Mouse (Mus musculus) forebrain, embryonic 12.5 days (tissue): ENCODE measurements around the gene Zgpat. TPM values are rescaled to one million over a fixed set of nuclear protein-coding genes. Genes with fewer than 3 reads are reported as not detected.

Experiments used
- ATAC-seq: fragments of 200-750 bp; cut with Nextera tagmentation; 2 replicates; pipeline ENCODE4 v1.8.0; 2017; ENCODE audit warnings: moderate TSS enrichment; ENCODE audit not compliant: low FRiP score
- H3K27ac ChIP-seq: fragments of 300-500 bp; sonication (generic); 2 replicates; pipeline ENCODE4 v1.5.1; 2016; ENCODE audit warnings: mild to moderate bottlenecking
- H3K27me3 ChIP-seq: fragments of 300-500 bp; sonication (generic); 2 replicates; pipeline ENCODE4 v1.6.1; 2016; ENCODE audit warnings: mild to moderate bottlenecking
- H3K36me3 ChIP-seq: fragments of 300-500 bp; sonication (generic); replicated peaks from 2 replicates; pipeline ENCODE4 v1.6.1; 2016; ENCODE audit warnings: mild to moderate bottlenecking
- H3K4me1 ChIP-seq: fragments of 300-500 bp; sonication (generic); 2 replicates; pipeline ENCODE4 v1.6.1; 2016
- H3K4me2 ChIP-seq: fragments of 300-500 bp; sonication (generic); 2 replicates; pipeline ENCODE4 v1.6.1; 2016; ENCODE audit warnings: mild to moderate bottlenecking, moderate library complexity
- H3K4me3 ChIP-seq: fragments of 300-500 bp; sonication (generic); replicated peaks from 2 replicates; pipeline ENCODE4 v1.5.1; 2016; ENCODE audit warnings: mild to moderate bottlenecking
- H3K9ac ChIP-seq: fragments of 300-500 bp; sonication (generic); 2 replicates; pipeline ENCODE4 v1.6.1; 2016; ENCODE audit warnings: mild to moderate bottlenecking
- H3K9me3 ChIP-seq: fragments of 300-500 bp; sonication (generic); 2 replicates; pipeline ENCODE4 v1.6.1; 2016
- WGBS: fragments of 180-500 bp; shearing (Covaris S2); methylation state at CpG from one replicate; pipeline ENCODE4 v1.1.7; 2016; 5-methylcytosine and 5-hydroxymethylcytosine counted together
- polyA plus RNA-seq: library from polyadenylated mRNA; unstranded; fragments of >200 nt; fragmentation: Nextera tagmentation; extraction: Ambion mirVana; gene quantifications from 2 replicates; pipeline ENCODE4 v1.2.1, GENCODE M21; 2016

The Zgpat gene
- polyA plus RNA-seq, 1 experiment from 2014 or later: 62.4 TPM

DNA sequence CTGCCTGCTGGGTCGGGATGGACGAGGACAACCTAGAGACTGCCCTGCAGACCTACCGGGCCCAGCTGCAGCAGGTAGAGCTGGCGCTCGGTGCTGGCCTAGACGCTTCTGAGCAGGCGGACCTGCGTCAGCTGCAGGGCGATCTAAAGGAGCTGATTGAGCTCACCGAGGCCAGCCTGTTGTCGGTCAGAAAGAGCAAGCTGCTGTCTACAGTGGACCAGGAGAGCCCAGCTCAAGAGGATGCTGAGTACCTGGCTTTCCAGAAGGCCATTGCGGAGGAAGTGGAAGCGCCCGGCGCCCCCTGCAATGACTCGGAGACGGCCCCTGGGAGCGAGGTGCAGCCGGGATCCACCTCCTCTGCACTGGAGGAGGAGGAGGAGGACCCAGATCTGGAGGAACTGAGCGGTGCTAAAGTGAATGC, 937 bp downstream of the Zgpat start:
- peaks cover 40% of the 10 kb centered on the region for H3K4me1 ChIP-seq
- peaks cover 3% of the 10 kb centered on the region; the same call in 1 of the 2 replicates for H3K9me3 ChIP-seq
- peak overlapping the region; percentile 94 for H3K9ac ChIP-seq
- H3K27me3 ChIP-seq: no peaks in the 10 kb centered on the region
- H3K36me3 ChIP-seq: peaks cover 43% of the 10 kb centered on the region
- peak overlapping the region; percentile 88 for H3K27ac ChIP-seq
- ATAC-seq: peak; percentile 73
- H3K4me2 ChIP-seq: peak overlapping the region; percentile 98
- peak overlapping the region; percentile 67 for H3K4me3 ChIP-seq
- 0% methylated on average over 20 of the region's 20 CpGs for WGBS

DNA sequence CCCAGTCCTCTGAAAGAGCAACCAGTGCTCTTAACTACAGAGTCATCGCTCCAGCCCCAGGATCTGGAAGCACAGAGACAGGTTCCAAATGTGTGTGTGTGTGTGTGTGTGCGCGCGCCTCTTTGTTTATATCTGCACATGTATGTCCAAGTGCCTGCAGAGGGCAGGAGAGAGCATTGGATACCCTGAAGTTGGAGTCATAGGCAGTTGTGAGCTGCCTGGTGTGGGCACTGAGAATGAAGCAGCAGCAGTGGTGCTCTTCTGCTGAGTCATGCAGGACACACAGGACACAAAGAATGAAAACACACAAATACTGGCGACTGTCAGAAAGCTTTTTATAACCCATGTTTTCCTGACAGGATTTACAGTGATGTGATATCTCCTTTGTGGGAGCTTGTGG, 5.3 kb downstream of the Zgpat start:
- no peak overlapping the region for H3K9ac ChIP-seq
- WGBS: 99% methylated on average over 5 of the region's 5 CpGs
- peaks cover 3% of the 10 kb centered on the region; the same call in 1 of the 2 replicates for H3K9me3 ChIP-seq
- H3K36me3 ChIP-seq: peaks cover 25% of the 10 kb centered on the region
- H3K4me1 ChIP-seq: peaks cover 32% of the 10 kb centered on the region
- H3K27ac ChIP-seq: no peak overlapping the region
- H3K4me3 ChIP-seq: no peak overlapping the region
- no peaks in the 10 kb centered on the region for H3K27me3 ChIP-seq
- ATAC-seq: no peak
- no peak overlapping the region for H3K4me2 ChIP-seq

DNA sequence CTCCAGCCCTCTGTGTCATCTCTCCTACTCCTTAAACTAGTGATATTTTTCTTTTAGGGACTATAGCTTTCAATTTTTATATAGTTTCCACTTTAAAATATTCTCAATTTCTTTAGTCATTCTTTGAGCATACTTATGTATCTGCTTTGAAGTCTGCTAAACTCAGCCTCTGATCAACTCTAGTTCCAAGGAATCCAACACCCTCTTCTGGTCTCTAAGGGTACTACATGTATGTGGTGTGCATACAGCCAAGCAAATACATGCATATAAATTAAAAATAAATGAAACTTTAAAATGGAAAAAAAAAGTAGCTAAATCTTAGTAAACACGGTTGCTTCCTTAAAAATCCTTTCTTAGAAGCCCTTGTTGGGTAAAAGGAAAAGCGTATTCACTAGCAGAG, 11.1 kb downstream of the Zgpat start:
- Histone ChIP-seq H3K4me2 (no peak overlapping the region), H3K9me3 (no peaks in the 10 kb centered on the region), H3K36me3 (peaks cover 37% of the 10 kb centered on the region), H3K9ac (no peak overlapping the region), H3K4me3 (no peak overlapping the region), H3K27me3 (no peaks in the 10 kb centered on the region), H3K27ac (no peak overlapping the region), H3K4me1 (no peaks in the 10 kb centered on the region)
- 89% methylated on average over 2 of the region's 2 CpGs for WGBS
- ATAC-seq: no peak

DNA sequence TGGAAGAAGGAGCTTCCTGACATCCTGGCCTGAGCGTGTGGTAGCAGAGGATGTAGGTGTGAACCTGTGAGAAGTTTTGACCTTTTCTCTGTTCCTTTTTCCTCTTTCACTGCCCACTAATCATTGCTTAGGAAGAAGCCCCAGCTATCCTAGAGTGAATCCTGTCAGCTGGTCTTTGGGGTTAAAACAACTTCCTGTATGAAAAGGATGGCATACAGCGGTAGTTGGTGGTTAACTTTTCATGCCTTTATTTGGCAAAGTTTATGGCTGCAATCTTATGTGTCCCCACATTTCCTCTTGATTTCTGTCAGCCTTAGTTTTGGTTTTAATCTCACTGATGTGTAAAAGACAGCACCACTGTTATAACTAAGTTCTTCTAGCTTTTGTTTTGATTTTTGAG, 12.5 kb downstream of the Zgpat start:
- no peak overlapping the region for H3K9ac ChIP-seq
- H3K27ac ChIP-seq: no peak overlapping the region
- H3K27me3 ChIP-seq: no peaks in the 10 kb centered on the region
- ATAC-seq: no peak
- peaks cover 44% of the 10 kb centered on the region for H3K36me3 ChIP-seq
- H3K4me3 ChIP-seq: no peak overlapping the region
- H3K4me1 ChIP-seq: no peaks in the 10 kb centered on the region
- H3K4me2 ChIP-seq: no peak overlapping the region
- WGBS: 85% methylated on average over 2 of the region's 2 CpGs
- no peaks in the 10 kb centered on the region for H3K9me3 ChIP-seq

DNA sequence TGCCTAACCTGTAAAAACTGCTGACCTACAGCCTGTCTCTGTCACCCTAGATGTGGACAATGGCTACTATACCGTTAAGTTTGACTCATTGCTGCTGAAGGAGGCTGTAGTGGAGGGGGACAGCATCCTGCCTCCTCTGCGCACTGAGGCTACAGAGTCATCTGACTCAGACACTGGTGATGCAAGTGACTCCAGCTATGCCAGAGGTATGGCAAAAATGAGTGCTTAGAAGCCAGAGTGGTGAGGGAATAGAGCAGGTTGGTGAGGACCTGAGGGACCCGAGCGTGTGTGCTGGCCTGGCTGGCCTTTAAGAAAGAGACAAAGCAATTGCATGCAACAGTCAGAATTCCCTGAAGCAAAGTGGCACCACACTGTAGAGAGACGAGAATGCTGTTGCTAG, 14.0 kb downstream of the Zgpat start:
- Histone ChIP-seq H3K9me3 (no peaks in the 10 kb centered on the region), H3K4me3 (no peak overlapping the region), H3K4me2 (no peak overlapping the region), H3K27ac (no peak overlapping the region), H3K27me3 (no peaks in the 10 kb centered on the region), H3K9ac (no peak overlapping the region), H3K36me3 (peaks cover 59% of the 10 kb centered on the region), H3K4me1 (no peaks in the 10 kb centered on the region)
- no peak for ATAC-seq
- 92% methylated on average over 5 of the region's 5 CpGs for WGBS

DNA sequence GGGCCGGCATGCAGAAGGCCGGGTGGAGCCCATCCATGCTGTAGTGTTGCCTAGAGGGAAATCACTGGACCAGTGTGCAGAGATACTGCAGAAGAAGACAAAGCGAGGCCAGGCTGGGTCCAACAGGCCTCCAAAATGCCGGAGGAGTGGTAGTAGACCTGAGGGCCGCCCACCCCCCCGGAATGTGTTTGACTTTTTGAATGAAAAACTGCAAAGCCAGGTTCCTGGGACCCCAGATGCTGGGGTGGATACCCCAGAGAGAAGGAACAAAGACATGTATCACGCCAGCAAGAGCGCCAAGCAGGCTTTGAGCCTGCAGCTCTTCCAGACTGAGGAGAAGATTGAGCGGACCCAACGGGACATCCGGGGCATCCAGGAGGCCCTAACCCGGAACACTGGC, 15.1 kb downstream of the Zgpat start, which contains the start of gene Lime1:
TSS of gene Lime1 (plus strand) at position 301 of the 400 bp plus-strand sequence.
- no peak within 1 kb of the TSS for H3K27ac ChIP-seq
- ATAC-seq: no peak
- no peak within 1 kb of the TSS for H3K4me2 ChIP-seq
- 91% methylated on average over 12 of the region's 12 CpGs for WGBS
- no peaks in the 10 kb centered on the region for H3K4me1 ChIP-seq
- H3K4me3 ChIP-seq: no peak within 1 kb of the TSS
- no peaks in the 10 kb centered on the region for H3K9me3 ChIP-seq
- no peaks in the 10 kb centered on the region for H3K27me3 ChIP-seq
- H3K9ac ChIP-seq: no peak within 1 kb of the TSS
- peaks cover 70% of the 10 kb centered on the region for H3K36me3 ChIP-seq

DNA sequence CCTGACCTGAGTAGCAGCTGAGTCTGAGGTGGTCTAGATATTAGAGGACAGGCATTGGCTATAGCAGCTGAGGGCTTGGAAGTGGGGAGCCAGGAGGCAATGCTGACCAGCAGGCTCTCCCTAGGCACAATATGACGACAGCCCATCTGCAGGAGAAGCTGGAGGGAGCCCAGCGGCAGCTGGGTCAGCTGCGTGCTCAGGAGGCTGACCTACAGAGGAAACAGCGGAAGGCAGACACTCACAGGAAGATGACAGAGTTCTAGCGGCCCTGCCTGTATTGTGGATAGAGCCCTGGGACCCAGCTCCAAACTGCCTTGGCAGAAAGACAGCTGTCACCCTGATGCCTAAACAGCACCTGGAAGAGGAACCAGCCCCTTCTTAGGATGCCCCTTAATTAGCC, 15.5 kb downstream of the Zgpat start:
- Histone ChIP-seq H3K9ac (no peak overlapping the region), H3K27me3 (no peaks in the 10 kb centered on the region), H3K9me3 (no peaks in the 10 kb centered on the region), H3K4me1 (no peaks in the 10 kb centered on the region), H3K36me3 (peaks cover 75% of the 10 kb centered on the region), H3K4me2 (no peak overlapping the region), H3K27ac (no peak overlapping the region), H3K4me3 (no peak overlapping the region)
- 90% methylated on average over 5 of the region's 5 CpGs for WGBS
- no peak for ATAC-seq

DNA sequence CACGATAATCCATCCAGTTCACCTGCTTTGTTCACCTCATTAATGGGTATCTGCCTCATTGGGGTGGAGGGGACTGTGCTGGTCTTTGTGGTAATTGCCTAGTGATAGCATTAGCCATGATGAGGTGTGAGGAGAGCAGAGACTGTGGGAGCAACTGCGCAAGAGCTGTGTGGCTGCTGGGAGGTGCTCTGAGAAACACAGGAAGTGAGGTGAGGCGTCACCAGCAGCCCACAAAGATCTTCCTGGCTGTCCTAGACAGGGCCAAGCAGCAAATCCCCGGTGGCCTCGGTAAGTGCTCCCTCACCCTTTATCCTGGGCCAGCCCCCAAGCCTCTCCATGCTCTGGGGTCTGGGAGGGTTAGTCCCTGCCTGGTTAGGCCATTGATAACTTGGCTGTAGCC, 16.4 kb downstream of the Zgpat start:
- 96% methylated on average over 5 of the region's 5 CpGs for WGBS
- no peaks in the 10 kb centered on the region for H3K4me1 ChIP-seq
- H3K27ac ChIP-seq: no peak overlapping the region
- H3K4me3 ChIP-seq: no peak overlapping the region
- H3K27me3 ChIP-seq: no peaks in the 10 kb centered on the region
- H3K9me3 ChIP-seq: no peaks in the 10 kb centered on the region
- no peak overlapping the region for H3K4me2 ChIP-seq
- ATAC-seq: no peak
- H3K9ac ChIP-seq: no peak overlapping the region
- H3K36me3 ChIP-seq: peaks cover 80% of the 10 kb centered on the region

DNA sequence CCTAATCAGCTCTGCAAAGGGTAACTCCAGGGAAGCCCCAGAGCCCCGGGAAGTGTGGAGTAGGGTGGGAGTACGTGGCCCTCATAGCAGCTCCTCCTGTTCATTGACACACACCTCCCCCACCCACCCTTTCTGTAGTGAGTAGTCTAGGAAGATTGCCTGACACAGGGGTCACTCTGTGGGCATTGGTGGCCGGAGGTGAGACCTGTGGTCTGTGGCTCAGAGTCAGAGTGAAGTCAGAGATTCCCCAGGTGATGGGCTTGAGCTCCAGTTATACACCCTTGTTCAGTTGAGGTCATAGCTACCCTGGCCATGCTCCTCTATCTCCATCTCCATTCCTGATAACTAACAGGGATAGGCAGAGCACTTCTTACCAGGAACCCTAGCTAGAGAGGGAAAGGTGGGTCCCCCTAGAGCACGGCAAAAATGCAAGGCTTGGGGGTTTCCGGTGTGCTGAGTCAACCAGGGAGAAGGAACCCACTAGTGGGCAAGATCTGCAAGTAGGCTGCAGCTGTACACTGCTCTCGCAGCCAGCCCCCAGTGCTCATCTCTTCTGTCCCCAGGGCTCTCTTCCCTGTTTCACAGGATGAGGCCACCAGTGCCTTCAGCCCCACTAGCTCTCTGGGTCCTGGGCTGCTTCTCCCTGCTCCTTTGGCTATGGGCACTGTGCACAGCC, 17.0 kb downstream of the Zgpat start:
- no peaks in the 10 kb centered on the region for H3K9me3 ChIP-seq
- WGBS: 92% methylated on average over 6 of the region's 6 CpGs
- no peak for ATAC-seq
- no peaks in the 10 kb centered on the region for H3K4me1 ChIP-seq
- no peaks in the 10 kb centered on the region for H3K27me3 ChIP-seq
- no peak overlapping the region for H3K9ac ChIP-seq
- no peak overlapping the region for H3K27ac ChIP-seq
- H3K36me3 ChIP-seq: peaks cover 87% of the 10 kb centered on the region
- H3K4me2 ChIP-seq: no peak overlapping the region
- no peak overlapping the region for H3K4me3 ChIP-seq

DNA sequence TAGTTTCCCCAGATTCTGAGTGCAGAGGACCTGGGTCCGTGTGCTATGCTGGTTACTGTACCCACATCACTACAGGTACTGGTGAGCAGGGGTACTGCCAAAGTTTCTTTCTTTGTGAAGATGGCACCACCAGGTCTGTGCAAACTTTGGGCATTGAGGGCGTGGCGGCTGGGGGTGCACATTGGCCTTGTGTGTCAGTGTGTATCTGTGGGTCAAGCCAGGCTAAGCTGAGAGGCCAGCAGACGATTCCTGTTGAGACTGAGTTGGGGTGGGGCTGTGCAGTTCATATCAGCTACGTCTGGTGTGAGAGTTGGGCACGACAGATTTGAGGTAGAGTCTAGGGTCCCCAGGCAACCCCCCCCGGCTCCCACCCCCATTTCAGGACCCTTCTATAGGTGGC, 19.7 kb downstream of the Zgpat start:
- peaks cover 77% of the 10 kb centered on the region for H3K36me3 ChIP-seq
- ATAC-seq: no peak
- WGBS: 95% methylated on average over 7 of the region's 7 CpGs
- H3K9me3 ChIP-seq: no peaks in the 10 kb centered on the region
- no peak overlapping the region for H3K4me3 ChIP-seq
- H3K9ac ChIP-seq: no peak overlapping the region
- H3K4me2 ChIP-seq: no peak overlapping the region
- no peaks in the 10 kb centered on the region for H3K4me1 ChIP-seq
- H3K27ac ChIP-seq: no peak overlapping the region
- H3K27me3 ChIP-seq: no peaks in the 10 kb centered on the region

DNA sequence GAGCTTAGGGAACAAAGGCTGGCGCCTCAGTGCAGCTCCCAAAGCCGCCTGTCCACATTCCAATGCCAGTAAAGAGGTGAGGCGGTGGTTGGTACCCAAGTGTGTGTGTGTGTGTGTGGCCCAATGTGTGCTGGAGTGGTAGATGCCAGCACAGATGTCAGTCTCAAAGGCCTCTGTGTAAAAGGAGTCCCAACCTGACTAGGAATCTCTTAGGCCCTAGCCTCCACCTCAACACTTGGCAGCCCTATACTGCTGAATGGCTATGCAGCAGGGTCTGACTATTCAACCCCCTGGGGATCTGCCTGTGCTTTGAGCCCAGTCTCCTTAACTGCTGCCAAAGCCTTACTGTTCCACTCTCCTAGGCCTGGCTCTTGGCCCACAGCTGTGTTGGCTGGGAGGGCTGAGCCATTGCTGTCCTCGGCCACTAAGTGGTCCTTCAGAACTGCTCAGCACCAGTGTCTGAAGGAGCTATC, 20.2 kb downstream of the Zgpat start:
- Histone ChIP-seq H3K4me1 (no peaks in the 10 kb centered on the region), H3K4me3 (no peak overlapping the region), H3K27ac (no peak overlapping the region), H3K9me3 (no peaks in the 10 kb centered on the region), H3K4me2 (no peak overlapping the region), H3K36me3 (peaks cover 72% of the 10 kb centered on the region), H3K9ac (no peak overlapping the region), H3K27me3 (no peaks in the 10 kb centered on the region)
- 83% methylated on average over 4 of the region's 4 CpGs for WGBS
- no peak for ATAC-seq

DNA sequence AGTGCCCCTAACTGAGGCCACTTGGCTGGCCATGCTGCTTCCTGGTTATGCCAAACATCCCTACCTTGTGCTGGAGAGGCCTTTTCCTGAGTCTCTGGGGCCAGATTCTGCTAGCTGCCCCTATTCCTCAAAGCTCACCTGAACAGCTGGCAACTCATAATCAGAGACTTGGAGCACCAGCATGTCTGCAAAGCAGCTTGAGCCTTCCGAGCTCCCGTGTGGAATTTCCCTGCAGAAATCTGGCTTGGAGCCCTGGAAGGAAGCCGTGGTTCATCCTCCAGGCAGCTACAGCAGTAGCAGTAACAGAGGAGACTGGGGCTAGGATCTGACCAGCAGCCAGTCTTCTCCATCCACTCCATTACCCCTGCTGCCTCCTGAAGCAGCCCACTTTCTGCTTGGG, 21.2 kb downstream of the Zgpat start:
- Histone ChIP-seq H3K27me3 (no peaks in the 10 kb centered on the region), H3K4me2 (no peak overlapping the region), H3K4me3 (no peak overlapping the region), H3K27ac (no peak overlapping the region), H3K36me3 (peaks cover 66% of the 10 kb centered on the region), H3K9ac (no peak overlapping the region), H3K4me1 (no peaks in the 10 kb centered on the region), H3K9me3 (no peaks in the 10 kb centered on the region)
- no peak for ATAC-seq
- 94% methylated on average over 3 of the region's 3 CpGs for WGBS

DNA sequence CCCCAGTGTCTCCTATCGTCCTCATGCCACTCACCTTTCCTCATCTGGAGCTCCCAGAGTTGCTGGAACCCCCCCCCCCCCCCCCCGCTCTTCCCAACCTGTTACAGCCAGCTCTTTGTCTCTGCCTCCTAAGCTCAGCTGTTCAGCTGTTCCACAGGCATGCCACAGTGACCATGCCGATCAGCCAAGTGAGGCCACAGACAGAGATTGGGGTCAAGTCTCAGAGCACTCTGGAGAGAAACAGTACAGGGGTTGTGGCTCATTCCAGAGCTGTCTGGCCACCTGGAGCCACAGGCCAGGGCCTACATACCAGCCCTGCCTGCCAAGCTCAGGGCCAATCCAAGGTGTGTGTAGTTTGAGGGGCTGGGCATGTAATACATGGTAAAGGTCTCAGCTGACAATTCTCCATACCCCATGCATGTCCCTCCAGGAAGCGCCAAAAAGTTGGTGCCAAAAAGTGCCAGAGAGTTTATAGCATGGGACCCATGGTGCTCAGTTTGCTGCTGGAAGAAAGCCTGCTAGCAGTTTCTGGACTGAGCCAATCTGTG, 22.0 kb downstream of the Zgpat start:
- H3K9me3 ChIP-seq: no peaks in the 10 kb centered on the region
- no peak overlapping the region for H3K9ac ChIP-seq
- no peaks in the 10 kb centered on the region for H3K4me1 ChIP-seq
- H3K27ac ChIP-seq: no peak overlapping the region
- no peak overlapping the region for H3K4me2 ChIP-seq
- 85% methylated on average over 3 of the region's 4 CpGs for WGBS
- no peaks in the 10 kb centered on the region for H3K27me3 ChIP-seq
- peaks cover 63% of the 10 kb centered on the region for H3K36me3 ChIP-seq
- ATAC-seq: no peak
- H3K4me3 ChIP-seq: no peak overlapping the region
